Mouse (Mus musculus) spleen, adult 18-20 months (tissue): ENCODE measurements around the gene Hebp1.

ENCODE experiments used
- DNase-seq, 2 experiments: peaks; one replicate each; pipeline ENCODE4 v3.0.0; 2022; ENCODE audit warnings: mixed read lengths in 2 of 2

Hebp1 gene

DNA sequence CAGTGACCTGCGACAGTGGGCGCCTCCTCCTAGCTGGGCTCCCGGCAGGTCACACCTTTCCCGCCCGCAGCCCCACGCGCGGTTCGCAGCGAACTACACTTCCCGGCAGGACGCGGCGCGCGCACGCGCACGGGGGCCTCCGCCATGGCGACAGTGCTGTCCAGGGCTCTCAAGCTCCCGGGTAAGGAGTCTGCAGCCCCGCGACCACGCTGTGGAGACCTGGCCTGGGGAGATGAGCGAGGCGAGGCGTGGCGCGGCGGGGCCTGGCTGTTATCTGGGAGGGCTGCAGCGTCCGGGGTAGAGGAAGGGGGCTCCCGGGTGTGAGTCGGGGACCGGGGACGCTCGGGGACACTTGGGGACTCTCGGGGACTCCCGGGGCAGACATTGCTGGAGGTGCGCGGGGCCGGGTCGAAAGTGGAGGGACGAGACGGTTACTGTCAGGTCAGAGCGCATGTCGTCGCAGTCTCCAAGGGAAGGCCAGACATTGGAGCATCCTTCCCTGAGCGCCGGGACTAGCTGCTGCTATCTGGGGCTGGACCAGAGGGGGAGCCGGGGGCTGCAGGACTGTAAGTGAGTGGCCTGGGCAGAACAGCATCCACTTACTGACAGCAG lies at the start of gene Hebp1, which contains the start of gene Fam234b:
Gene Hebp1 (minus strand): TSS at position 102 of the 612 bp plus-strand sequence.
Gene Fam234b (plus strand): TSS at position 57 of the 612 bp plus-strand sequence.
- DNase-seq: peak; percentile 67 to 80

GRCm38 (mm10) chr6:135245586-135245985 lies 47.8 kb upstream of the Hebp1 start:
- no peak for DNase-seq

GRCm38 (mm10) chr6:135240361-135240760 lies 42.5 kb upstream of the Hebp1 start:
- no peak for DNase-seq

GRCm38 (mm10) chr6:135238211-135238610 lies 40.4 kb upstream of the Hebp1 start:
- DNase-seq: no peak

GRCm38 (mm10) chr6:135237326-135237725 lies 39.5 kb upstream of the Hebp1 start:
- no peak for DNase-seq

- DNase-seq: no peak
These were observed 38.8 kb upstream of the Hebp1 start for GRCm38 (mm10) chr6:135236576-135236975.

DNA sequence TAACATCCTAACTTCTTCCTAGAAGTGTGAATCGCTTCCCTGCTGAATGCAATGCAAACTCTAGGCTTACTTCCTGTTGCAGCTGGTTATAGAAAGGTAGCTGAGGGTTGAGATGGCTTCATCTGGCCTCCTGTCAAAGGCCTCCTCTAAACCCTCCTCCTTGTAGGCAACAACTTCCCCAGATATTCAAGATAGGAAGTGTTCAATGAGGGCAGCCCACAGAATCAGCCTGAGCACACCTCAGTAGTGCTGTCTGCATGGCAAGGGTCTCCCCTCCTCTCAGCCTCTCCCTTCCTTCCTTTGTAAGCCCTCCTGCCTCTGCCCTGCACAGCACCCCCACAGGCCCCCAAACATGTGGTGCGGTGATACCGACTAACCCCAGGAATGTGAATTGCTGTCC lies 37.9 kb upstream of the Hebp1 start:
- DNase-seq: no peak

DNA sequence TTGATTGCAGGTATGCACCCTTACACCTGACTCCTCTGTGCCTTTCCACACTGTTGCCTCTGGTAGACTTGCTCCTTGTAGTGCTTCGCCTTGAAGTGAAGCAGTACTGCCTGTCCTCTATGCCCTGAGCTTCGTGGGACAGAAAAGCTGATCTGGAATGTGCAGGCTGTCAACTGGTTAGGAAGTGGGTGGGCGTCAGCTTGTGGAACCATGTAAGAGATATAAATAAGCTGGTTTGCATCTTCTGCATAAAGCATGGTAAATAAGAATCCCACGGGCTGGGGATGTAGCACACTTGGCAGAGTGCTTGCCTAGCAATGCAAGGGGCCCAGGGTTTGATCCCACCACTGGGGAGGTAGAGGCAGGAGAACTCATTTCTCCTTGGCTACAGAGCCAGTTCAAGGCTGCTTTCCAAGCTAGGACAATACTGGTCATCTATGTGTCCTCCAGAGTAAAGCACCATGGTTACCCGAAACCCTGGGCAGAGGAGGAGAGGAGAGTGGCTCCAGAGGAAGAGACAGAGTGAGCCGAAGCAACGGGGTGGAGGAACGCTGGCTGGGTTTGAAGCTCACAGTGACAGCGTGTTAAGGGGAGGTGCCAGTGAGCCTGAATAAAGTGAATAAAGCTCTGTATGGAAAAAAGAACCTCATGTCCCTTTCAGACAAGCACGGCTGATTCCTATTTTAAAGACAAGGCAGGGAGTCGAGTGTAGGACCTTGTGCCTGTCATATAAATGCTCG lies 34.8 kb upstream of the Hebp1 start:
- no peak for DNase-seq

- DNase-seq: no peak
These were observed 32.8 kb upstream of the Hebp1 start for GRCm38 (mm10) chr6:135230586-135230985.

- no peak for DNase-seq
These were observed 30.7 kb upstream of the Hebp1 start for GRCm38 (mm10) chr6:135228465-135228941.

DNA sequence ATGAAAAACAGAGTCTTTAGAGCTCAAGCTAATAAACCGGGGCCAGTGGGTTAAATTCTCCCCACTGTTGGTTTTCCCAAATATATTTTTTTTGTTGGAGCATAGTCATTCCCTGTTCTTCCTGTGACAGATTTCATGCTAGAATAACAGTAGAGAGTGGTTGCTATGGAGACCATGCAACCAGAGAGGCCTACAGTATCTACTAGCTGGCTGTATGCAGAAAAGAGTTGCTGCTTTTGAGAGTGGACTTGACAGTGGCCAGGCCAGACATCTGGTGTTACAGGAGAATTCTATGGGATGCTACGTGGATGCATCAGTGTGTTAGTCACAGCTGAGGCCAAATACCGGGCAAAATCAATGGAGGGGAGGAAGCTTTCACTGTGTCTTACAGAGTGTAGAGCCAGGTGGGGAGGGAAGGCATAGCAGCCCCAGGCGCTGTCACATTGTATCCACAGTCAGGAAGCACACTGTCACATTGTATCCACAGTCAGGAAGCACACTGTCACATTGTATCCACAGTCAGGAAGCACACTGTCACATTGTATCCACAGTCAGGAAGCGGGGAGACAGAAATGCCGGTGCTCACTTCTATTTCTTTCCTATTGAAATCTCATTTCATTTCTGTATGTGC lies 26.1 kb upstream of the Hebp1 start:
- DNase-seq: no peak

DNA sequence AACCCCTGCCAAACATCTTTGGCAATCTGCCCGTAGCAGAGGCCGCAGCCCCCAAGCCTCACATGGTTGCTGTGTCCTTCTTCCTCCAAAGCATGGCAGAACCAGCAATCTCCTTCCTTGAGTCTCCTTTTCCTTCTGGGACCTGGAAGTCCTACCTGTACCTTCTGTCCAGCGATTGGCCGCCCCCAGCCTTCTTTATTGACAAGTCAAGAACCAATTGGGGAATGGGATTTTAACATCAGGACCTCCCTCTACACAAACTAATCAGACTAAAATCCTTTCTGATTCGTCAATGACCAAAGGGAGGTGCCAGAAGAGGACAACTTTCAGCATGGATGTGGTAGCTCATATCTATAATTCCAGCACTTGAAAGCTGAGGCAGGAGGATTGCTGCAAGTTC lies 22.1 kb upstream of the Hebp1 start:
- DNase-seq: no peak

- no peak for DNase-seq
These were observed 20.5 kb upstream of the Hebp1 start for GRCm38 (mm10) chr6:135218330-135218729.

- no peak for DNase-seq
These were observed 14.8 kb upstream of the Hebp1 start for GRCm38 (mm10) chr6:135212666-135213065.

DNA sequence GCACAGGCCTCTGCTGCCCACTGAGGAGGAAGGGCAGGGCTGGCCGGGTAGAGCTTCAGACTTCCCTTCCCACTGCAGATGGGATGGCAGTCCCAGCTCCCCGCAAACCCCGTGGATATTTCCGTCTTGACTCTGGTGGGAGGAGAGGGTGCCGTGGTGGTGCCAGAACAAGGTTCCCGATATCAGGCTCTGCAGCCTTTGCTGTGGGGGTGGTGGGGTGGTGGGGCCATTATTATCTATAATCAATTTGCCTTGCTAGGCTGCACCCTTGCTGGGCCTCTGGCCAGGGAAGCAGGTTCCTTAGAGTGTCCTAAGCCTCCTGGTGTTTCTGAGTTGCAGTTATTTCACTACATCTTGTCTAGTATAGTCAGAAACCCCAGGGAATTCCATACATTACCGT lies 13.3 kb upstream of the Hebp1 start:
- no peak for DNase-seq

DNA sequence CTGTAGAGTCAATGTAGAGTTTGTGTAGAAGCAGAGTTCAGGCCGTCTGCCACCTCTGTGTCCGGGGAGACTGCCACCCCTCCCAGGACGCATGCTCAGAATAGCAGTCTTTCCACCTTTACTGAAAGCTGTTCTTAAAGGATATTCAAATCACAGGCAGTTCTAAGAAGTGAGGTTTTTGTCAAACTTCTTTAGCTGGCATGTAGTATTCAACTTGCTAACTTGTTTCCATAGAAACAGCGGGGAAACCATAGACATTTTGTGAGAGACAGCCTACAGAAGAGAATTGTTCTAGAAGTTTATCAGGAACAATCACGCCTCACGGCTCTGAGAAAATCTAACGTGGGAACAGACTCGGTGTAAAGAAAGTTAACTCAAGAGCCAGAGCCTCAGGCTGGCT lies 9.1 kb upstream of the Hebp1 start:
- DNase-seq: no peak

- no peak for DNase-seq
These were observed 8.0 kb upstream of the Hebp1 start for GRCm38 (mm10) chr6:135205802-135206201.

DNA sequence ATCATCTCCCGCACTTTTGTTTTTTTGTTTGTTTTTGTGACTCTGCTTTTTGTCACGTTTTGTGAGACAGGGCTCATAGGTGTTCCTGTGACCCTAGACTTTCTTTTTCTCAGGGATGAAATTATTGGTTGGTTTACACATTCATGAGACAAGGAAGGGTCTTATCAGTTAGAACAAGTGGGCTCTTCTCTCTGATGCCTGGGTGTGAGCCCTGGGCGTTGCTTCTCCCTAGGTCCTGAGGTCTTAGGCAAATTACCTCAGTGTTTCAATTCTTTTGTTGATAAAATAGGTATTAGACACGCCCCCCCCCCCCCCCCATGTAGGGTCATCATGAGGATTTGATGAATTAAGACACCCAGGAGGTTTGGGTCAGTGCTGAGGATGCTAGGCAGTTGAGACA lies 7.0 kb upstream of the Hebp1 start:
- DNase-seq: no peak

- no peak for DNase-seq
These were observed 5.9 kb upstream of the Hebp1 start for GRCm38 (mm10) chr6:135203737-135204136.

DNA sequence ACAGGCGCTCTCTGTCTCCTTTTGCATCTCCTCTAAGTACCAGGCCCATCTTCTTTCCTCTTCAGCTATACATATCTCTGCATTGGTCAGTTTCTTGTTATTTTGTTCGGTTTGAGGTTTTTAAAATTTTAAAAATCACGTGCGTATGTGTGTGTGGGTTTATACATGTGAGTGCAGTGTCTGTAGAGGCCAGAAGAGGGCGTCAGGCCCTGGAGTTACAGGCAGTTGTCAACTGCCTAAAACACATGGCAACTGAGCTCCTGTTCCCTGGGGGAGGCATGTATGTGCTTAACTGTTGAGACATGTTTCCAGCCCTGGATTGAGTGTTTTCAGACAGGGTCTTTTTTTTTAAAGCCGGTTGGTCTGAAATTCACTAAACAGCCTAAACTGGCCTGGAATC lies 4.8 kb upstream of the Hebp1 start:
- DNase-seq: no peak

DNA sequence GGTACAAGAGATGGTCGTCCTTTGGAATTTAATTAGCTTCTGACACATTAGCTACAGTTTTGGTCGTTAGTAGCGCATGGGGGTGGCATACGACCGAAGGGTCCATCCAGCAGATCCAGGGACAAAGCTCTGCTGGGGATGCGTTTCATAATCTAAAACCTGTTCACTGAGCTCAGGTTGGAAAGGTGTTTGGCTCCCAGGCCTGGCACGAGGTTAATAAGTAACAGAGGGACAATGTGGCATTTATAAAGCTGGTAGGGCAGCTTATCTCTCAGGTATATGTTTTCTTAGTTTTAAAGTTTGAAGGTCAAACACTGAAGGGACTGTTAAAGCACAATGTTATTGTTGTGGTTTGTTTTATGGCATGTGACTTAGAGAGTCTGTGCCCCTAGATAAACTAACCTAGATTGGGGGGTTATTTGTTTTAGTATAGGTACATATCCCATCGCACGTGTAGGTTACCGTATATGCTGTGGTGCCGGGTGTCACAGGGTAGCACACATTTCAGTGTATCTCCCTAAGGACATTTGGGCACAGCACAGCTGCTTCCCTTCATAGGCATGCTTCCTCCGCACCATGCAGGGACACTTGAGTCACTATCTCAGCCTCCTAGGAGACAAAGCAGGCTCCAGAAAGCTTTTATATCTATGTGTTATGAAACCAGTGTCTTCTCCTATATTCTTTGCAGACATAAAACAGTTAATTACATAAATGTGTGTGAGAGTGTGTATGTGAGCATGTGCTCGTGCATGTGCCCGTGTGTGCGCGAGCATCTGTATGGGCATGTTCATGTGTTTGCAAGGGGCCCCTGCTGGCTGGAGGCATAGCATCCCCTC lies 2.5 kb upstream of the Hebp1 start:
- DNase-seq: no peak

DNA sequence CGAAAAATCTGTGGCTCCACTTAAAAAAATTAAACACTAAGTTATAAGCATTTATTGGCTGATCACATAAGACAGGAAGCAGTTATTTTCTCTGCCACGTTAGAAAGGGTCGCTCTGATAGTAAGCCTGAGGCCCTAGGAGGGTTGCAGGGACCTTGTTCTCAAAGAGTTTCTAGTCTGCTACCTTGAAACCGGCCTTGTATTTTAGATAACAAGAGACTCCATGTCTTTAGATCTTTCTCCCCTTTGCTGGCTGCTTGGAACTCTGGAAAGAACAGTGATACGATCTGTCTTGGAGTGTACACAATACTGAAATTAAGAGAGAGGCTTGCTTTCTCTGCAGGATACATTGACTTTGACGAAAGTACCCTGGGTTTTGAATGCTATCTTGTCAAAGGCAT lies 904 bp upstream of the Hebp1 start:
- no peak for DNase-seq

- DNase-seq: no peak
These were observed 376 bp downstream of the Hebp1 start for GRCm38 (mm10) chr6:135197446-135197845.
